Mouse (Mus musculus): ENCODE data around the gene Sgk1. TPM values are rescaled to one million over a fixed set of nuclear protein-coding genes. Genes with fewer than 3 reads are reported as not detected.

The Sgk1 gene
- polyA plus RNA-seq, 2 experiments = 33.4 to 39.9 TPM

- Histone ChIP-seq H3K9ac (ENCODE audit: low read depth, low read length, severe bottlenecking) (no peak overlapping the region), H3K27ac (replicated peaks; ENCODE audit: low read depth, low read length) (no peak overlapping the region), H3K4me3 (replicated peaks; ENCODE audit: low read length) (no peak overlapping the region), H3K9me3 (ENCODE audit: control insufficient read depth, low read length) (no peaks in the 10 kb centered on the region), H3K36me3 (ENCODE audit: control insufficient read depth, insufficient read depth, low read length) (no peaks in the 10 kb centered on the region), H3K4me1 (ENCODE audit: control insufficient read depth, insufficient read depth, low read length) (peaks cover 18% of the 10 kb centered on the region), H3K4me2 (replicated peaks; ENCODE audit: low read depth, low read length, severe bottlenecking) (no peak overlapping the region), H3K27me3 (ENCODE audit: control insufficient read depth, insufficient read depth, low read length) (no peaks in the 10 kb centered on the region)
- DNase-seq (ENCODE audit: low spot score) = no peak
- WGBS = 89% methylated on average over 2 of the region's 2 CpGs
- TF ChIP-seq POLR2A (IDR thresholded peaks at IDR 0.05; ENCODE audit: borderline replicate concordance, extremely low read depth, insufficient read depth, insufficient read length) = no peak
- ATAC-seq (ENCODE audit: low FRiP score, low read depth) = no peak
These were observed 52.8 kb downstream of the Sgk1 start for GRCm38 (mm10) chr10:21934826-21935225.

- 16% methylated on average over 12 of the region's 12 CpGs for WGBS
- Histone ChIP-seq H3K4me3 (replicated peaks; ENCODE audit: low read length) (no peak overlapping the region), H3K4me2 (replicated peaks; ENCODE audit: low read depth, low read length, severe bottlenecking) (peak overlapping the region; percentile 30), H3K9me3 (ENCODE audit: control insufficient read depth, low read length) (no peaks in the 10 kb centered on the region), H3K36me3 (ENCODE audit: control insufficient read depth, insufficient read depth, low read length) (no peaks in the 10 kb centered on the region), H3K9ac (ENCODE audit: low read depth, low read length, severe bottlenecking) (no peak overlapping the region), H3K4me1 (ENCODE audit: control insufficient read depth, insufficient read depth, low read length) (peaks cover 18% of the 10 kb centered on the region), H3K27ac (replicated peaks; ENCODE audit: low read depth, low read length) (peak overlapping the region; percentile 87), H3K27me3 (ENCODE audit: control insufficient read depth, insufficient read depth, low read length) (no peaks in the 10 kb centered on the region)
- TF ChIP-seq POLR2A (IDR thresholded peaks at IDR 0.05; ENCODE audit: borderline replicate concordance, extremely low read depth, insufficient read depth, insufficient read length) = no peak
- peak; percentile 15 for DNase-seq (ENCODE audit: low spot score)
- ATAC-seq (ENCODE audit: low FRiP score, low read depth) = peak; percentile 57; the same call in 1 of the 2 replicates
These were observed 54.7 kb downstream of the Sgk1 start for GRCm38 (mm10) chr10:21936513-21937221.

- Histone ChIP-seq H3K27me3 (ENCODE audit: control insufficient read depth, insufficient read depth, low read length) (no peaks in the 10 kb centered on the region), H3K4me2 (replicated peaks; ENCODE audit: low read depth, low read length, severe bottlenecking) (peak overlapping the region; percentile 30), H3K36me3 (ENCODE audit: control insufficient read depth, insufficient read depth, low read length) (no peaks in the 10 kb centered on the region), H3K9ac (ENCODE audit: low read depth, low read length, severe bottlenecking) (no peak overlapping the region), H3K9me3 (ENCODE audit: control insufficient read depth, low read length) (no peaks in the 10 kb centered on the region), H3K27ac (replicated peaks; ENCODE audit: low read depth, low read length) (peak overlapping the region; percentile 87), H3K4me1 (ENCODE audit: control insufficient read depth, insufficient read depth, low read length) (peaks cover 18% of the 10 kb centered on the region), H3K4me3 (replicated peaks; ENCODE audit: low read length) (no peak overlapping the region)
- 6% methylated on average over 9 of the region's 9 CpGs for WGBS
- peak; percentile 93 for ATAC-seq (ENCODE audit: low FRiP score, low read depth)
- DNase-seq (ENCODE audit: low spot score) = peak; percentile 97
- TF ChIP-seq POLR2A (IDR thresholded peaks at IDR 0.05; ENCODE audit: borderline replicate concordance, extremely low read depth, insufficient read depth, insufficient read length) = no peak
These were observed 55.2 kb downstream of the Sgk1 start for GRCm38 (mm10) chr10:21937222-21937605.

- Histone ChIP-seq H3K4me2 (replicated peaks; ENCODE audit: low read depth, low read length, severe bottlenecking) (no peak overlapping the region), H3K9me3 (ENCODE audit: control insufficient read depth, low read length) (no peaks in the 10 kb centered on the region), H3K27me3 (ENCODE audit: control insufficient read depth, insufficient read depth, low read length) (no peaks in the 10 kb centered on the region), H3K4me1 (ENCODE audit: control insufficient read depth, insufficient read depth, low read length) (peaks cover 18% of the 10 kb centered on the region), H3K27ac (replicated peaks; ENCODE audit: low read depth, low read length) (0 out of 2 replicates have a peak overlapping the region, but pooled peaks have one; percentile 19), H3K36me3 (ENCODE audit: control insufficient read depth, insufficient read depth, low read length) (no peaks in the 10 kb centered on the region), H3K9ac (ENCODE audit: low read depth, low read length, severe bottlenecking) (no peak overlapping the region), H3K4me3 (replicated peaks; ENCODE audit: low read length) (no peak overlapping the region)
- ATAC-seq (ENCODE audit: low FRiP score, low read depth) = no peak
- WGBS = 59% methylated on average over 4 of the region's 4 CpGs
- no peak for TF ChIP-seq POLR2A (IDR thresholded peaks at IDR 0.05; ENCODE audit: borderline replicate concordance, extremely low read depth, insufficient read depth, insufficient read length)
- no peak for DNase-seq (ENCODE audit: low spot score)
These were observed 56.2 kb downstream of the Sgk1 start for GRCm38 (mm10) chr10:21938166-21938565.

- no peak for TF ChIP-seq POLR2A (IDR thresholded peaks at IDR 0.05; ENCODE audit: borderline replicate concordance, extremely low read depth, insufficient read depth, insufficient read length)
- H3K4me3 ChIP-seq (replicated peaks; ENCODE audit: low read length) = no peak overlapping the region
- 87% methylated on average over 3 of the region's 3 CpGs for WGBS
- H3K4me2 ChIP-seq (replicated peaks; ENCODE audit: low read depth, low read length, severe bottlenecking) = no peak overlapping the region
- no peak overlapping the region for H3K27ac ChIP-seq (replicated peaks; ENCODE audit: low read depth, low read length)
- no peaks in the 10 kb centered on the region for H3K36me3 ChIP-seq (ENCODE audit: control insufficient read depth, insufficient read depth, low read length)
- H3K9me3 ChIP-seq (ENCODE audit: control insufficient read depth, low read length) = no peaks in the 10 kb centered on the region
- DNase-seq (ENCODE audit: low spot score) (no peak), ATAC-seq (ENCODE audit: low FRiP score, low read depth) (no peak)
- peaks cover 17% of the 10 kb centered on the region for H3K4me1 ChIP-seq (ENCODE audit: control insufficient read depth, insufficient read depth, low read length)
- no peaks in the 10 kb centered on the region for H3K27me3 ChIP-seq (ENCODE audit: control insufficient read depth, insufficient read depth, low read length)
- no peak overlapping the region for H3K9ac ChIP-seq (ENCODE audit: low read depth, low read length, severe bottlenecking)
These were observed 59.3 kb downstream of the Sgk1 start for GRCm38 (mm10) chr10:21941235-21941634.

Data from limb, embryonic 14.5 days (tissue).